Mouse (Mus musculus) liver, embryonic 14.5 days (tissue): ENCODE data around the gene Klhl28.

Experiments
- CTCF ChIP-seq: IDR thresholded peaks from 2 replicates; pipeline ENCODE4 v1.5.1; 2016; ENCODE audit warnings: antibody characterized with exemption, low read depth, control low read depth
- EP300 ChIP-seq: IDR thresholded peaks from 2 replicates; pipeline ENCODE4 v1.6.1; 2016; ENCODE audit warnings: antibody characterized with exemption, low read depth

DNA sequence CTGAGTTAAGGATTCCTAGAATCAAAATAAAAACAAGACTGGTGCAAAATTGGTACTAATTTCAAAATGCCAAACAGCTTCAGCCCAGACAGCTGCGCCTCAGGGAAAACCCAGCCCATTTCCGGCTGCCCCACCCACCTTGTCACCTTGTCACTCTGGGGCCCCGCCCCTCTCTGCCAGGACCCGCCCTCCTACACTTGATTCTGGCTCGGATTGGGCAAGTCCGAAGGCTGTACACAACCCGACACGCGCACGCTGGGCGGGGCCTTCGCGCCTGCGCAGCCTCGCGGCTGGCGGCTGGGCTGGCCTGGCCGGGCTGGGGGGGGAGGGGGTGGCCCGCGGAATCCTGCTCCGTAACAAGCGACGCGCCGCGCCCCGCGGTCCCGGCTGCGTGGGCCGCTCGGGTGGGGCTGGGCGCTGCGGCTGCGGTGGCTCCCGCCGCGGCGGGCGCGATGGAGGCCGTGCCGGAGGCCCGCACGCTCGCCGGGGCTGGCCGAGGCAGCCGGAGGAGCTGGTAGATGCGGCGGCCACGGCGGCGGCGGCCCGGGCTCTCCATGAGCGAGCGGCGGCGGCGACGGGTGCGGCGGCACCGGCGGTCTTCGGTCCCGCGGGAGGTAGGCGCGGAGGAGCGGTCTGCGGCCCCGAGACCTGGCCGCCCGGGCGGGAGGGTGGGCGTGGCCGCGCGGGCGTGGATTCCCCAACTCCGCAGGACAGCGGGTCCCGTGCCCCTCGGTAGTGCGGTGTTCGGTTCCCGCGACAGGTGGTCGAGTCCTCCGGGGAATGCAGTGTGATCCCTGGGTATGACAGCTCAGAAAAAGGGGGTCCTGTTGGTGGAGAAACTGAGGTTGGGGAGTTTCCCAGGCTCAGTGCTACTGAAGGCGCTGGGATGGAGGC lies 47.5 kb downstream of the Klhl28 start, which contains the start of gene Gm527:
- no peak for TF ChIP-seq EP300
- TF ChIP-seq CTCF: no peak
